Mouse (Mus musculus) midbrain, embryonic 14.5 days (tissue): ENCODE measurements around the gene Nppc. TPM values are rescaled to one million over a fixed set of nuclear protein-coding genes. Genes with fewer than 3 reads are reported as not detected.
A peak's percentile ranks its signal among the peaks of the same experiment; 100 is the strongest.

Experiments used
- ATAC-seq: fragments of 200-750 bp; cut with Nextera tagmentation; 2 replicates; pipeline ENCODE4 v1.8.0; 2017; ENCODE audit warnings: moderate number of reproducible peaks, moderate library complexity; ENCODE audit not compliant: low FRiP score, low TSS enrichment
- DNase-seq: peaks from one replicate; pipeline ENCODE4 v3.0.0-alpha.2; 2015
- H3K27ac ChIP-seq: fragments of 300-500 bp; sonication (generic); replicated peaks from 2 replicates; pipeline ENCODE4 v1.5.1; 2014; ENCODE audit warnings: mild to moderate bottlenecking, low read depth, low read length, moderate library complexity
- H3K27me3 ChIP-seq: fragments of 300-500 bp; sonication (generic); 2 replicates; pipeline ENCODE4 v1.6.1; 2014; ENCODE audit warnings: low read length, control low read depth, mixed read lengths; ENCODE audit not compliant: control insufficient read depth, insufficient read depth
- H3K36me3 ChIP-seq: fragments of 300-500 bp; sonication (generic); 2 replicates; pipeline ENCODE4 v1.6.1; 2014; ENCODE audit warnings: low read length, control low read depth; ENCODE audit not compliant: control insufficient read depth, insufficient read depth
- H3K4me1 ChIP-seq: fragments of 300-500 bp; sonication (generic); 2 replicates; pipeline ENCODE4 v1.6.1; 2014; ENCODE audit warnings: mild to moderate bottlenecking, antibody characterized with exemption, low read length, control low read depth; ENCODE audit not compliant: control insufficient read depth, insufficient read depth
- H3K4me2 ChIP-seq: fragments of 300-500 bp; sonication (generic); 2 replicates; pipeline ENCODE4 v1.6.1; 2014; ENCODE audit warnings: mild to moderate bottlenecking, low read length, moderate library complexity
- H3K4me3 ChIP-seq: fragments of 300-500 bp; sonication (generic); replicated peaks from 2 replicates; pipeline ENCODE4 v1.5.1; 2014; ENCODE audit warnings: low read depth, low read length
- H3K9ac ChIP-seq: fragments of 300-500 bp; sonication (generic); replicated peaks from 2 replicates; pipeline ENCODE4 v1.6.1; 2014; ENCODE audit warnings: mild to moderate bottlenecking, low read length, moderate library complexity
- H3K9me3 ChIP-seq: fragments of 300-500 bp; sonication (generic); 2 replicates; pipeline ENCODE4 v1.6.1; 2016; ENCODE audit warnings: low read length, control low read depth, mixed read lengths; ENCODE audit not compliant: control insufficient read depth
- WGBS: fragments of 180-500 bp; shearing (Covaris S2); extraction: QIAGEN DNeasy Blood & Tissue Kit; methylation state at CpG from one replicate; pipeline ENCODE4 v1.1.7; 2014; 5-methylcytosine and 5-hydroxymethylcytosine counted together
- polyA plus RNA-seq: library from polyadenylated mRNA; unstranded; fragments of >200 nt; fragmentation: Nextera tagmentation; extraction: Ambion mirVana; gene quantifications from 2 replicates; pipeline ENCODE4 v1.2.1, GENCODE M21; 2014

Nppc gene
- polyA plus RNA-seq = 1.8 and 1.9 TPM in 2 replicates

DNA sequence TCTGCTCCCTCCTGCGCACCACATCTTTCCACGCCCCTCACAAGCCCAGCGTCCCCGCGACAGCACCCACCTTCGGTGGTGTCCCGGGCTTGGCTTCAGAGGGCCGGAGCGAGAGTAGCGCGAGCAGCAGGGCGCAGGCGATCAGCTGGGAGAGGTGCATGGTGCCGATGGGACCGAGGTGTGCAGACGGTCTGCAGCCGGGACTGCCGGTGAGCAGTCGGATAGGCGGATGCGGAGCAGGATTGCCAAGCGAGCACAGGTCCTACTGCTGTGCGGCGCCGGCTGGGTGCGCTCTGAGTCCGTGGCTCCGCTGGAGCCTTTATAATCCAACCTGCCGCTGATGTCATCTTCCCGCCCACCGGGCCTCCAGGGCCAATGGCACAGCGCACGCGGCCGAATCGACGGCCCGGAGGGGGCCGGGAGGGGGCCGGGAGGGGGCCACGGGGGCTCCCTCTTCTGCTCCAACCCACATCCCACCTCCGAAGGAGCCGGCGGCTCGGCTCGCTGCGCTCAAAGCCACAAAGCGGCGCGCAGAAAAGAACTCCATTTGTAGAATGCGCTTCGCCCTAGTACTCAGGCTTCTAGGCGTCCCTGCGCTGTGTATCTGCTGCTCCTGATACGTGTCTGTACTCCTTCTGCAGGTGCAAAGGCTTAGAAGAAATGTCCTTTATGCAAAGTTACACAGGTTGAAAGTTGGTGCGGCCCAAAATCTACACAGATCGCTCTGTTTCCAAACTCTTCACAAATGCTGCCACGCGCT, at the start of gene Nppc:
Gene Nppc, minus strand, starts transcription at position 293 of the 760 bp plus-strand sequence.
- WGBS = 4% methylated on average over 59 of the region's 59 CpGs
- Histone ChIP-seq H3K27me3 (peaks cover 19% of the 10 kb centered on the region), H3K9me3 (no peaks in the 10 kb centered on the region), H3K4me1 (0 out of 2 replicates have a peak, but pooled peaks cover 3% of the 10 kb centered on the region), H3K36me3 (no peaks in the 10 kb centered on the region), H3K4me3 (peak within 1 kb of the TSS; percentile 57), H3K9ac (peak within 1 kb of the TSS; percentile 57), H3K27ac (peak within 1 kb of the TSS; percentile 45; the same call in 1 of the 2 replicates), H3K4me2 (peak within 1 kb of the TSS; percentile 98)
- DNase-seq = peak; percentile 91
- ATAC-seq = peak; percentile 86

DNA sequence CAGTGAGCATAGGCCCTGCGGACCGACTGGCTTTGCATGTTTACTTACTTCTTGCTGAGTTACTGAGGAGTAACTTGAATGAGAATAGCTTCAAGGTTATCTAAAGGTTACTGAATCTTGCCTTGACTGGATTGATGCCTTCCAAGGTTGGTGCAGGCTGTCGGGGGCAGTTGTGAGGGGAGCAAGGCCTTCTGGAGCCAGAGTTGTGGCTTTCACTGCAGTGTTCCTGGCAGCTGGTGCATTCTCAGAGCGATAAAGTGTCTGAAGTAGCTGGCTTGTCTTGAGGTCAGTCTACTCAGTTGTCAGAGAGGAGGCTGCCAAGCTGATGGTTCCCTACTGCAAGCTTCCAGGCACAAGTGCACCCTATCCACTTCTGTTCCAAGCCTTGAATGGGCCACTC, 49.0 kb upstream of the Nppc start:
- H3K27ac ChIP-seq = no peak overlapping the region
- H3K9me3 ChIP-seq = no peaks in the 10 kb centered on the region
- H3K36me3 ChIP-seq = no peaks in the 10 kb centered on the region
- H3K4me3 ChIP-seq = no peak overlapping the region
- no peaks in the 10 kb centered on the region for H3K27me3 ChIP-seq
- no peak overlapping the region for H3K4me2 ChIP-seq
- WGBS = 89% methylated on average over 4 of the region's 4 CpGs
- DNase-seq (no peak), ATAC-seq (no peak)
- H3K4me1 ChIP-seq = no peaks in the 10 kb centered on the region
- no peak overlapping the region for H3K9ac ChIP-seq

DNA sequence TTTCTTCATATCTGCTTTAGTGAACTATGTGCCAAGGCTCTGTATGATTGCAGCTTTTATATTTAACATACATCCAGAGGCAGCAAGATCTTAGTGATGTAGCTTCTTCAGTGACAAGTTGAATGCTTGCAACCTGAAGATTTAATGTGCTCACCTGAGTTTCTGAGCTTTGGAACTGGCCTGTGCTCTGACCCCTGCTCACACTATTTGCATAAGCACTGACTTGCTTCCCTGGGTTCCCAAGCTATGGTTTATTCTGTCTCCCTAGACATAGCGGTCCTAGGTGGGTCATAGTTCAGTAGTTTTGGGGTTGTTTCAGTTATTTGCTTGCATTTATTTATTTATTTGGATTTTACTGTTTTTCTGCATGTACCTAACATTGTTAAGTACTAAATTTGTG, 47.8 kb upstream of the Nppc start:
- no peak for ATAC-seq
- Histone ChIP-seq H3K9ac (no peak overlapping the region), H3K27ac (no peak overlapping the region), H3K9me3 (no peaks in the 10 kb centered on the region), H3K4me3 (no peak overlapping the region), H3K4me1 (no peaks in the 10 kb centered on the region), H3K4me2 (no peak overlapping the region), H3K27me3 (no peaks in the 10 kb centered on the region), H3K36me3 (no peaks in the 10 kb centered on the region)
- DNase-seq = no peak
- 93% methylated on average over 1 of the region's 1 CpGs for WGBS

DNA sequence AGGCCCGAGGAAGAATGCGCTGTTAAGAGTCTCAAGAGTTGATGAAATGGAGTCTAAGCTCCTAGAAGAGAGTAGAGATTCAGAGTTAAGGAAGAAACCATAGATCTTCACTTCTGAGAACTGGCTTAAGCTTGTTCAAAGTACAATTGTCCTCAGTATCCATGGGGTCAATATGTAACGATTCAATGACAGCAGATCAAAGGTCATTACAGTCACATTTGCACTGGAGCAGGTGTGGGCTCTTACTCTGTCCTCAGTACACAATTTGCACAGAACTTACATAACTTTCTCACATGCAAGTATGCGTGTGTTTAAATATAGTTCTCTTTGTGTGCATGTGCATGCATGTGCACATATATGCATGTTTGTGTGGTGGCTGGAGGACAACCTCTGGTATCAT, 42.7 kb upstream of the Nppc start:
- no peak overlapping the region for H3K9ac ChIP-seq
- H3K27ac ChIP-seq = no peak overlapping the region
- H3K36me3 ChIP-seq = no peaks in the 10 kb centered on the region
- H3K27me3 ChIP-seq = no peaks in the 10 kb centered on the region
- no peak for DNase-seq
- H3K4me1 ChIP-seq = no peaks in the 10 kb centered on the region
- no peak overlapping the region for H3K4me3 ChIP-seq
- ATAC-seq = no peak
- H3K4me2 ChIP-seq = no peak overlapping the region
- H3K9me3 ChIP-seq = no peaks in the 10 kb centered on the region
- 94% methylated on average over 4 of the region's 4 CpGs for WGBS

DNA sequence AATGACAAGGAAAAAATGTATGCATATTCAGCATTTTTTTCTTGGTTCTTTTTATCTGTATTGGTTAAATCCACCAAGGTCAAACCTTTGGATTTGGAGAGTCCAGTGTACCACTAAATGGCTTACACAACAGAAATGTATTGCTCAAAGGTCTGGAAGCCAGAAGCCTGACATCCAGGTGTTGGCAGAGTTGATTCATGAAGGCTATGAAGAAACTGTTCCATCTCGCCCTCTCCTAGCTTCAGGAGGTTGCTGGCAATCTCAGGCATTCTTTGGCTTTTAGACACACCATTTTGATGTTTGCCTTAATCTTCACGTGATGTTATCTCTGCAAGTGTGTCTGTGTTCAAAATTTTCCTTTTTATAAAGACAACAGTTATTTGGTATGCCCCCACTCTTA, 41.7 kb upstream of the Nppc start:
- ATAC-seq (no peak), DNase-seq (no peak)
- H3K9ac ChIP-seq = no peak overlapping the region
- no peak overlapping the region for H3K4me3 ChIP-seq
- H3K27me3 ChIP-seq = no peaks in the 10 kb centered on the region
- no peak overlapping the region for H3K4me2 ChIP-seq
- 91% methylated on average over 2 of the region's 2 CpGs for WGBS
- no peaks in the 10 kb centered on the region for H3K36me3 ChIP-seq
- no peak overlapping the region for H3K27ac ChIP-seq
- H3K9me3 ChIP-seq = no peaks in the 10 kb centered on the region
- H3K4me1 ChIP-seq = no peaks in the 10 kb centered on the region

DNA sequence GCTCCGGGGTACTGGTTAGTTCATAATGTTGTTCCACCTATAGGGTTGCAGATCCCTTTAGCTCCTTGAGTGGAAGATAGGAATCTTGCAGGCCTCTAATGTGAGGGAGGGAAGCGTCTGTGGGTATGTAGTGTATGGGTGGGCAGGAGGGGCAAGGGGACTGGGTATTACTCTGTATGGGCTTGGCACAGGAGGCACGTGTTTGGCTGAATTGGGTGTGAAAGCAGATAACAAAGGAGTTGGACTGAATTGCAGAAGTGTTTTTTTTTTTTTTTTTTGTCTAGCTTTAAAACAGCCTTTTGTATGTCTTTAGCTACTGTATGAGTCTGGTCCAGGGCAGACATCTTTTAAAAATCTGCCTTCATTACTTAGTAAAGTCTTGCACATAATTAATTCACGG, 39.2 kb upstream of the Nppc start:
- DNase-seq = no peak
- 77% methylated on average over 4 of the region's 4 CpGs for WGBS
- no peak overlapping the region for H3K27ac ChIP-seq
- no peak for ATAC-seq
- no peaks in the 10 kb centered on the region for H3K9me3 ChIP-seq
- H3K27me3 ChIP-seq = no peaks in the 10 kb centered on the region
- H3K4me3 ChIP-seq = no peak overlapping the region
- no peak overlapping the region for H3K9ac ChIP-seq
- H3K4me1 ChIP-seq = peaks cover 5% of the 10 kb centered on the region
- no peak overlapping the region for H3K4me2 ChIP-seq
- H3K36me3 ChIP-seq = no peaks in the 10 kb centered on the region

DNA sequence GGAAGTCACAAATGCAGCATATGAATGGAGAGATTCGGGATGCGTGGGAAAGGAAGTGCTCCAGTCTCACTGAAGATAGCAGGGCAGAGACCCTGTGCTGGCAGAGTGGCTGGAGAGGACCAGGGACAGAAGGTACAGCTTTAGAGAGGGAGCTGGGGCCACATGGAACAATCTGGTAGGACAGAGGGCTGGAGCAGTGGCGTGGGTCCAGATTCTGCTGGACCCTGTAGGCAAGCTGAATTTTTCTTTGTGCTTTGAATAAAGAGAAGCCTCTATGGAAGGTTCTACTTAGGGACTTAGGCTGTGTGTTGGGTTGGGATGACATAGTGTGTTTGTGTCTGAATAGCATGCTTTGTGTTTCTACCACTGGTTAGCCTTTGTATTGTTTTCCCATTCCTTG, 35.1 kb upstream of the Nppc start:
- Histone ChIP-seq H3K4me3 (no peak overlapping the region), H3K36me3 (no peaks in the 10 kb centered on the region), H3K27me3 (no peaks in the 10 kb centered on the region), H3K4me2 (no peak overlapping the region), H3K27ac (no peak overlapping the region), H3K4me1 (peaks cover 15% of the 10 kb centered on the region), H3K9ac (0 out of 2 replicates have a peak overlapping the region, but pooled peaks have one; percentile 16), H3K9me3 (no peaks in the 10 kb centered on the region)
- 84% methylated on average over 3 of the region's 3 CpGs for WGBS
- ATAC-seq (no peak), DNase-seq (no peak)

DNA sequence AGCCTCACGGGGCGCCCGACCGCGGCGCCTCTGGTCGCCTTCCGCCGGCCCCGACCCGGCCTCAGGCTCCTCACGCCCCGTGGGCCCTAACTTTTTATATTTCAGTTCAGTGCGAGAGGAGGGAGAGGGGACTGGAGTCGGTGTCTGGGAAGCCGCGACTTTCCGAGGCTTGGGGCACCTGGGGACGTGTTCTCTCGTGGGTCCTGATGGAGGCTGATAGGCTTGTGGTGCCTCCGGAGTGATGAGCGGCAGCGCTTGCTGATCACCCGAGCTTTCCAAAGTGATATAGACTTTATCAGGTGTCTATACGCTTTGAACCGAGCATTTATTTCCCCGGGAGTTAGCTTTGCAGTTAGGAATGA, 33.6 kb upstream of the Nppc start:
- peak overlapping the region; percentile 81 for H3K27ac ChIP-seq
- no peaks in the 10 kb centered on the region for H3K9me3 ChIP-seq
- WGBS = 0% methylated on average over 27 of the region's 27 CpGs
- no peak; the same call in 1 of the 2 replicates for ATAC-seq
- H3K27me3 ChIP-seq = no peaks in the 10 kb centered on the region
- peak overlapping the region; percentile 94 for H3K4me3 ChIP-seq
- H3K4me1 ChIP-seq = peaks cover 15% of the 10 kb centered on the region
- H3K9ac ChIP-seq = peak overlapping the region; percentile 89
- H3K4me2 ChIP-seq = peak overlapping the region; percentile 68
- no peaks in the 10 kb centered on the region for H3K36me3 ChIP-seq
- DNase-seq = no peak

DNA sequence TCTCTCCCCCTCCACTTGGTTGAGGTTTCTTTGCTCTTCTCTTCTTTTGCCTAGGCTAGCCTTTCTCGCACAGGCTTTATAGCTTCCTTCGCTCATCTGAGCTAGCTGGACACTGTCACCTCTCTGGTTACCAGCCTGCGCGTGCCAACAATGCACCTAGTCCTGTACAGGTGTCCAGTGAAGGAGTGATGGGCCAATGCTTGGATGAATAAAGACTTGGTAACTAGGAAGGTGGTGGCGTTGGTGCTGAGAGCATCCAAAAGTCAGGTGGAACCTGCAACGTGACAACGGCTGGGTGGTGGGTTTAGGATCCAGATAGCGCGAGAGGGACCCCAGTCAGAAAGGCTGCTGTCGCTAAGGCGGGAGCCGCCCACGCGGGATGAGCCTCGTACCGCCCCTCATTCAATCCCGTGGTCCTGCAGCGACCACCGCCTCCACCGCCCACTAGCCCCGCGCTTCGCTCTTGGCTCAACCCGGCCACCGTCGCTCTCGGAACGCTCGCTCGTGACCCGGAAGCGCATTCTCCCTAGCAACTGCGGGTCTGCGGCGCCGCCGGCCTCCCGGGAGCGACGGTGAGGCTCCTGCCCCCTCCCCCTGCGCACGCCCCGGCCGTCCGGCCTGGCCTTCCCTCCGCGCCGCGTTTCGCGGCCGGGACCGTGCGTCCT, 33.1 kb upstream of the Nppc start, which contains the start of gene Dis3l2:
Gene Dis3l2, plus strand, starts transcription at position 509 of the 665 bp plus-strand sequence.
- Histone ChIP-seq H3K9ac (peak within 1 kb of the TSS; percentile 89), H3K4me3 (peak within 1 kb of the TSS; percentile 94), H3K36me3 (no peaks in the 10 kb centered on the region), H3K4me1 (peaks cover 15% of the 10 kb centered on the region), H3K27ac (peak within 1 kb of the TSS; percentile 81), H3K4me2 (peak within 1 kb of the TSS; percentile 68), H3K9me3 (no peaks in the 10 kb centered on the region), H3K27me3 (no peaks in the 10 kb centered on the region)
- DNase-seq (peak; percentile 96), ATAC-seq (peak; percentile 95)
- WGBS = 3% methylated on average over 54 of the region's 54 CpGs
